Mouse (Mus musculus) CH12.LX (cell line): ENCODE data around the gene Srgn.

Experiments used
- CTCF ChIP-seq, 2 experiments: IDR thresholded peaks in 1 of 2; conservative IDR thresholded peaks in 1 of 2; 2 replicates each; pipeline ENCODE4 v1.5.1; 2011 to 2012; ENCODE audit warnings: low read depth in 2 of 2, low read length in 2 of 2, improper control_type of control experiment in 1 of 2, inconsistent platforms in 1 of 2, mild to moderate bottlenecking in 1 of 2, moderate library complexity in 1 of 2
- E2F4 ChIP-seq: IDR thresholded peaks from 2 replicates; pipeline ENCODE4 v1.6.1; 2011; ENCODE audit warnings: low read depth, low read length, improper control_type of control experiment; ENCODE audit not compliant: insufficient replicate concordance
- RCOR1 ChIP-seq: conservative IDR thresholded peaks from 2 replicates; pipeline ENCODE4 v1.6.1; 2012; ENCODE audit warnings: low read depth, mild to moderate bottlenecking, inconsistent platforms, low read length, improper control_type of control experiment
- USF1 ChIP-seq: IDR thresholded peaks from 2 replicates; pipeline ENCODE4 v1.6.1; 2014; ENCODE audit warnings: low read depth, mild to moderate bottlenecking, inconsistent platforms, low read length, improper control_type of control experiment
- ZNF384 ChIP-seq: IDR thresholded peaks from 2 replicates; pipeline ENCODE4 v1.6.1; 2012; ENCODE audit warnings: low read depth, low read length, improper control_type of control experiment, inconsistent platforms

DNA sequence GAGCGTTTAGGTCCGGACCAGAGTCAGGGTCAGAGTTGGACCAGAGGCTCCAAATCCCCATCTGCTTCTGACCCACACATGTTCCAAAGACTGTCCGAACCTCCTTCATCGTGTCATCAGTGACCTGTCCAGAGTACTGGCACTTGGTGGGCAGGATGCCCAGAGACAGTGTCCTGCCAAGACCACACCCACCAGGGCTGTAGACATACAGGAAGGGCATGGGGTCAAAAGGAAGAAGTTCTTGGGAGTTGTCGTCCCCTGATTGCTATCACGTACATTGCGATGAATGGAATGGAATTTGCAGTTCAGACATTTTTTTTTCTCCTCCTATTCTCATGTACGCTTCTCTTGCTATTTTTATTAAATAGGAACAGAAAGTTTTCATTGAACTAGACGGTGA, 2.9 kb upstream of the Srgn start:
- TF ChIP-seq USF1 (no peak), RCOR1 (no peak), E2F4 (no peak), ZNF384 (no peak), CTCF (conservative IDR thresholded peaks at IDR 0.05 in 1 of 2, IDR thresholded peaks at IDR 0.05 in 1 of 2; ENCODE audit: low read depth in 2 of 2, low read length in 2 of 2) (no peak)
